Mouse (Mus musculus) hindbrain, embryonic 15.5 days (tissue): ENCODE results near the gene Itih3. TPM values are rescaled to one million over a fixed set of nuclear protein-coding genes. Genes with fewer than 3 reads are reported as not detected.

Experiments
- ATAC-seq: fragments of 200-750 bp; cut with Nextera tagmentation; 2 replicates; pipeline ENCODE4 v1.8.0; 2017; ENCODE audit warnings: low read depth, moderate number of reproducible peaks, moderate TSS enrichment; ENCODE audit not compliant: low FRiP score
- H3K27ac ChIP-seq: fragments of 300-500 bp; sonication (generic); replicated peaks from 2 replicates; pipeline ENCODE4 v1.5.1; 2015; ENCODE audit warnings: mild to moderate bottlenecking, inconsistent platforms
- H3K27me3 ChIP-seq: fragments of 300-500 bp; sonication (generic); 2 replicates; pipeline ENCODE4 v1.6.1; 2015; ENCODE audit warnings: control low read depth, inconsistent platforms
- H3K36me3 ChIP-seq: fragments of 300-500 bp; sonication (generic); 2 replicates; pipeline ENCODE4 v1.6.1; 2015; ENCODE audit warnings: control low read depth, inconsistent platforms
- H3K4me1 ChIP-seq: fragments of 300-500 bp; sonication (generic); replicated peaks from 2 replicates; pipeline ENCODE4 v1.6.1; 2015; ENCODE audit warnings: control low read depth, inconsistent platforms
- H3K4me2 ChIP-seq: fragments of 300-500 bp; sonication (generic); 2 replicates; pipeline ENCODE4 v1.6.1; 2015; ENCODE audit warnings: moderate library complexity, mild to moderate bottlenecking, inconsistent platforms
- H3K4me3 ChIP-seq: fragments of 300-500 bp; sonication (generic); 2 replicates; pipeline ENCODE4 v1.5.1; 2015; ENCODE audit warnings: mild to moderate bottlenecking, inconsistent platforms
- H3K9ac ChIP-seq: fragments of 300-500 bp; sonication (generic); 2 replicates; pipeline ENCODE4 v1.6.1; 2015; ENCODE audit warnings: inconsistent platforms
- H3K9me3 ChIP-seq: fragments of 300-500 bp; sonication (generic); 2 replicates; pipeline ENCODE4 v1.6.1; 2016; ENCODE audit warnings: control low read depth, inconsistent platforms
- WGBS: fragments of 180-500 bp; shearing (Covaris S2); methylation state at CpG from one replicate; pipeline ENCODE4 v1.1.7; 2015; 5-methylcytosine and 5-hydroxymethylcytosine counted together
- polyA plus RNA-seq: library from polyadenylated mRNA; unstranded; fragments of >200 nt; fragmentation: Nextera tagmentation; extraction: Ambion mirVana; gene quantifications from 2 replicates; pipeline ENCODE4 v1.2.1, GENCODE M21; 2015

Itih3 gene
- polyA plus RNA-seq, 1 experiment from 2014 or later: 2.7 TPM

DNA sequence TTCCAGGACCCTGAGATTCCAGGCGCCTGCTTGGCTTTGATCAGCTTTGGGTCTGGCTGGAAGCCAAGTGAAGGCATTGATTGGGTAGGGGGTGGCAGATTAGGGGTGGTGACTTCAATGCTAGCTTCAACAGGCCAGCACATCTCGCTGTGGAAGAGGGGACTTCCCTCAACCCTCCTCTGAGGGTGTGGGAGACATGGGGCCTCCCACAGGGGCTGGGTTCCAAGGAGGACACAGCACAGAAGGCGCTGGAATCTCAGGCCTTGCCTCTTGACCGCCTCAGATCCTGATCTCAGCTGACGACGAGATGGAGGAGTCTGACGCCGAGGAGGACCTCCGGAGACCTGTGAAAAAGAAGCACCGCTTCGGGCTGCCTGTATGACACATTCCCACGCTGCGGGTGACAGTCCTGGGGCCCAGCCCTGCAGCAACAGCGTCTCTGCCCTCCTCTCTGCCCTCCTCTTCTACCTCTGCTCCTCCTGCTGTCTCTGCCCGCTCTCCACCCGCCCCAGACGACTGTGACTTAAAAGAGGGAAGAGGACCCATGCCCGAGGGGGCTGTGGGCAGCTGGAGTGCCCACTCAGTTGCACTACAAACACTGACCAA is 49.4 kb downstream of the Itih3 start:
- ATAC-seq: no peak
- no peak overlapping the region for H3K4me2 ChIP-seq
- H3K27me3 ChIP-seq: no peaks in the 10 kb centered on the region
- H3K9me3 ChIP-seq: no peaks in the 10 kb centered on the region
- peaks cover 17% of the 10 kb centered on the region for H3K36me3 ChIP-seq
- no peaks in the 10 kb centered on the region for H3K4me1 ChIP-seq
- H3K27ac ChIP-seq: no peak overlapping the region
- 84% methylated on average over 18 of the region's 18 CpGs for WGBS
- H3K4me3 ChIP-seq: no peak overlapping the region
- no peak overlapping the region for H3K9ac ChIP-seq

DNA sequence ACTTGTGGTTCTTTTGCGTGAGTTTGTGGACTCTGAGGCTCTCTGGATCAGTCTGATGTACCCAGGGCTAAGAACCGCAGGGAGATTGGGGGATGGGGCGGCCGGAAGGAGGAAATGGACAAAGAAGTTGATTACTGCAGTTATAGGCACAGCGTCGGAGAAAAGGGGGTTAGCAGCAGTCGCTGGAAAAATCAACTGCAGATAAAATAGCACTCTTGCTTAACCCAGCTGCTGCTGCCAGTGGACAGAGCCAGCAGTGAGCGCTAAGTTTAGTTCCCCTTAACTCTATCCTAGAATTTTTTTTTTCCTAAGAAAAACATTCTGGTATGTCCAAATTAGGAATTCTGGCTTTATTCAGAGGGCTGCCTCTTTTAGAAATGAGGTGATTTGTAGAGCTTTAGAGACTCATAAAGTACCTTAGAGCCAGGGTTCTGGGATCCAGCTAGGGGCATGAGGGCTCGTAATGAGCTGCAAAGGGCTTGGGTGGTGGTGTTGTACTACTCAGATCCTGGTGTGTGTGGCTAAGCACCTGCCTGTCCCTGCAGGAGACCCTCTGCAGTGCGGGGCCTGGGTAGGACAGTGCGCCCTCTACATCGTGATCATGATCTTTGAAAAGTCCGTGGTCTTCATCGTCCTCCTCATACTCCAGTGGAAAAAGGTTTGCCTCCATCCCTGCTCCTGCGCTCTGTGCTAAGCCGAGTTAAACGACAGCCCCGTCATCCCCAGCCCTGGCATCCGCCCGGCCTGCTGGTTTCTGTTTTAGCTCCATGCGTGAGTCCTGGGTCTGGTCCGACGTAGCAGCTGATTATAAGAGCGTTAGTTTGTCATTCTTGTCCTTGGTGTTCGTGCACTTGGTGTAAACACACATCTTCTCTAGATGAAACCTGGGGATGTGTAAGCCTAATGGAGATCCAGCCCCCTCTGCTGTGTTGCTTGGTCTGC is 53.1 kb downstream of the Itih3 start:
- Histone ChIP-seq H3K4me1 (no peaks in the 10 kb centered on the region), H3K9ac (no peak overlapping the region), H3K27me3 (no peaks in the 10 kb centered on the region), H3K36me3 (peaks cover 30% of the 10 kb centered on the region), H3K27ac (no peak overlapping the region), H3K4me2 (no peak overlapping the region), H3K9me3 (no peaks in the 10 kb centered on the region), H3K4me3 (no peak overlapping the region)
- WGBS: 89% methylated on average over 25 of the region's 25 CpGs
- no peak for ATAC-seq

DNA sequence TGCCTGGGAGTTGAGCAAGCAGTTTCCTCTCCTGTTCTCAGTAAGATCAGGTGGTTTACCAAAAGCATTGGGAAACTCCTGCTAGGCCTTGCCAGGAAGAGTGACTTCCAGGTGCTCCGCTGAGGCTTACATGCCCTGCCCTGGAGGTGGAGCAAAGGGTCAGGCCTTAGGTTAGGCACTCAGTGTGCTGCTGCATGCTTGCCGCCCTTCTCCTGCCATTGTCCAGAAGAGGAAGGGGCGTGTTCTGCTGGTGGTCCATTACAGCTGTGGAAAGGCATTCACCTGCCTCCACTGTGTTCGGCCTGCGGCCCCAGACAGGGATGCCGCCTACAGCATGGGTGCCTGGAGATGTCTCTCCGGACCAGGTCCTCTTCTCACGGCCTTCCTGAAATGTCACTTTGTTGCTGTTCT is 54.2 kb downstream of the Itih3 start:
- no peak for ATAC-seq
- Histone ChIP-seq H3K9me3 (no peaks in the 10 kb centered on the region), H3K4me2 (no peak overlapping the region), H3K4me3 (no peak overlapping the region), H3K36me3 (peaks cover 31% of the 10 kb centered on the region), H3K27me3 (no peaks in the 10 kb centered on the region), H3K9ac (no peak overlapping the region), H3K27ac (no peak overlapping the region), H3K4me1 (no peaks in the 10 kb centered on the region)
- 88% methylated on average over 8 of the region's 8 CpGs for WGBS

DNA sequence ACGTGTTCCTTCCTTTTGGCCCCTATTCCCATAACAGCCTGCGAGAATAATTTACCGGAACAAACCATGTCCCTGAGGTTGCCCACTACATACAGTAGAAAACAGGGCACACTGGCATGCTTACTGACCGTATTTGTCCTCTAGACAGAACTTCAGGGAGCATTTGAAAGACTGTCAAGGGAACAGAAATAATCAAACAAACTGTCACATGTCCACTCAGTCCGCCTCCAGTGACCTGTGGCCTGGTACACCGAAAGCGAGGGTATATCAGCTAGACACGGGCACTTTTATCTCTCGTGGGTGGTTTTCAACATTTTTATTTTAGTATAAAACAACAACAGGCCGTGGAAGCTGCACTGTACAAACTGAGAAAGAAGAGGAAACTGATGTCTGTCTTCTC is 54.7 kb downstream of the Itih3 start:
- no peak for ATAC-seq
- no peak overlapping the region for H3K4me3 ChIP-seq
- no peak overlapping the region for H3K9ac ChIP-seq
- H3K27ac ChIP-seq: no peak overlapping the region
- H3K36me3 ChIP-seq: peaks cover 26% of the 10 kb centered on the region
- no peaks in the 10 kb centered on the region for H3K9me3 ChIP-seq
- H3K27me3 ChIP-seq: no peaks in the 10 kb centered on the region
- 93% methylated on average over 10 of the region's 10 CpGs for WGBS
- H3K4me1 ChIP-seq: no peaks in the 10 kb centered on the region
- no peak overlapping the region for H3K4me2 ChIP-seq

DNA sequence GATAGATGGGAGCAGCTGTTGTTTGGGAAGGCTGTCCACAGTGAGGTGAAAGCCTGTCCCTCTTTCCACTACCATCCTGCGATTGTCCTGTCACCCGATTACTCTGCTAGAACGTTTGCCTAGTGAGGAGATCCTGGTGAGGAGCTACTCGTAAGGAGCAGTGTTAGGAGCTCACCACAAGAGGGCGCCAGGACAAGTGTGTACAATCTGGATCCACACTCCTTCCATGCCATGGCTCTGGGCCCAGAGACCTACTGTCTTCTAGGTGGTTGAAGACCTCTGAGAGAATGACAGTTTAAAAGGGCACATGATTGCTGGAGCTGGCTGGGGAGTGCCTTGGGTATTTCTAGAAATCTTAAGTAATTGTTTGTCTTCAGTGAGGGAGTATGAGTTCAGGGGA is 56.5 kb downstream of the Itih3 start:
- H3K9me3 ChIP-seq: no peaks in the 10 kb centered on the region
- 34% methylated on average over 5 of the region's 5 CpGs for WGBS
- H3K4me3 ChIP-seq: no peak overlapping the region
- peaks cover 17% of the 10 kb centered on the region for H3K36me3 ChIP-seq
- no peak overlapping the region for H3K9ac ChIP-seq
- H3K27me3 ChIP-seq: no peaks in the 10 kb centered on the region
- no peak overlapping the region for H3K27ac ChIP-seq
- H3K4me1 ChIP-seq: no peaks in the 10 kb centered on the region
- no peak overlapping the region for H3K4me2 ChIP-seq
- ATAC-seq: 0 out of 2 replicates have a peak, but pooled peaks have one; percentile 34

DNA sequence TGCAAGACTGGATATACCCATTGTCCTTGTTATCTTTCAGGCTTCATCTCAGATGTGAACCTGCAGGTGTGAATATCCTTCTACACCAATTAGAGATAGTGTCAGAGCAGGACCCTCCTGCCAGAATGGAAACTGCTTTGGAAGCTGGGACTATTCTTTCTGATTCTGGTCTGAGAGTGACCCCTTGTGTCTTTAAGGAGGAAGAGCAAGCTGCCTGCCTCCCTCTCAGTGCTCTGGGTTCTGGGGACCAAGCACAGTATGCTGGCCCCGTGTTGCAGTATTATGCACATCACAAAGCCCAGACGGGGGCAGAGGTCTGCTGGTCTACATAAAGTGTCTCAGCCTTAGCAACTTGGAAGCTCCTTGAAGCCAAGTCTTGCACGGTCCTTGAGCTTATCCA is 58.2 kb downstream of the Itih3 start:
- no peak overlapping the region for H3K9ac ChIP-seq
- no peaks in the 10 kb centered on the region for H3K4me1 ChIP-seq
- no peak overlapping the region for H3K4me3 ChIP-seq
- 75% methylated on average over 3 of the region's 3 CpGs for WGBS
- H3K27me3 ChIP-seq: no peaks in the 10 kb centered on the region
- H3K27ac ChIP-seq: no peak overlapping the region
- H3K36me3 ChIP-seq: peaks cover 17% of the 10 kb centered on the region
- ATAC-seq: no peak
- no peaks in the 10 kb centered on the region for H3K9me3 ChIP-seq
- no peak overlapping the region for H3K4me2 ChIP-seq

DNA sequence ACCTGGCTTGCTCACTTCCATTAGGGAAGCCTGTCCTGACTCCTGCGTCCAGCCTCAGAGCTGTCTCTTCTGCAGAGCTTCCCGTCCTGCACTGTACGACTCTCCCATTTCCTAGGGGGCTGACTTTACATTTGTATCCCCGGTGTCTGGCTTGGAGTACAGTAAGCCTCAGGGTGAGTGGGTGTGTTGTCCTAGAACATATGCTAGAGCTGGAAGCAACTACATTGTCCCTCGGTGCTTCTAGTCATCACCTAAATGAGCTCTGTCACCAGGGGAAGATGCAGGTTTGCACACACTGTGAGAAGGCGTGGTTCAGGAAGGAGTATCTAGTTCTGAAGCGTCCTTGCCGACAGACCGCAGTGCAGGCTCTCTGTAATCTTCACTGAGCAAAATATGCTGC is 61.2 kb downstream of the Itih3 start:
- Histone ChIP-seq H3K4me3 (no peak overlapping the region), H3K27me3 (no peaks in the 10 kb centered on the region), H3K9me3 (no peaks in the 10 kb centered on the region), H3K36me3 (peaks cover 17% of the 10 kb centered on the region), H3K27ac (no peak overlapping the region), H3K9ac (no peak overlapping the region), H3K4me2 (no peak overlapping the region), H3K4me1 (no peaks in the 10 kb centered on the region)
- WGBS: 93% methylated on average over 9 of the region's 9 CpGs
- ATAC-seq: no peak

DNA sequence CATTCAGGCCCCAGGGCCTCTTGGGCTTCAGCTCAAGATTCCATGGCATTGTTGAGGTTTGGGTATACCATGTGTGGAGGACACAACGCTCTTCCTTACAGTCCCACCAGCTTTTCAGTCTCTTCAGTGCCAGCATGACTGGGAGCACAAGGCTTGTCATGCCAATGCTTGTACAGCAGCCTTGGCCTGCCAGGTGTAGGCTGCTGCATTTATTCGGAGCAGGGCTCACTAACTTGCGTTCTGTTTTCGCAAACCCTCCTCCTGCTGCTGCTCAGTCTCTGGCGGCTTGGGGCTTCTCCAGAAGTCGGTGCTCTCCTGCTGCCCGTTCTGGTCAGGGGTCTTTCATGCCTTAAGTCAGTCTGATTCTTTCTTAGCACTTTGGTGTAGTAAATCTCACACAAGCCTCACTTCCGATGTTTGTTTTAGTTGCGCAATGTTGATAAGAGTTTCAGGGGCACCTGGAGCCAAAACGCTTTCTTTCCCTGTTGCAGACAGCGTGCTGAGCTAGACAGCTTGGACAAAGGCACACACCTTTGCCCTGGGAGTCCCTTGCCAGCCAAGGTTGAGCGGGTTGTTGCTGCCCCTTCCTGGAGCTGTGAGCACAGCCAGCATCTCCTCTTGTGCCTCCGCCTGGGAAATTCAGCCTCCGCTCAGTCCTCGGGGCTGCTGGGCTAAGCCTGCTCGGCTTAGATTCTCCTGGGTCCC is 62.0 kb downstream of the Itih3 start:
- H3K4me2 ChIP-seq: no peak overlapping the region
- no peak for ATAC-seq
- no peaks in the 10 kb centered on the region for H3K4me1 ChIP-seq
- H3K27ac ChIP-seq: no peak overlapping the region
- peaks cover 14% of the 10 kb centered on the region for H3K36me3 ChIP-seq
- H3K4me3 ChIP-seq: no peak overlapping the region
- 78% methylated on average over 16 of the region's 16 CpGs for WGBS
- H3K9me3 ChIP-seq: no peaks in the 10 kb centered on the region
- no peak overlapping the region for H3K9ac ChIP-seq
- no peaks in the 10 kb centered on the region for H3K27me3 ChIP-seq

Other genes with a start within 250 kb of the Itih3 start
- gene Sfmbt1, start 208.9 kb downstream of the Itih3 start, polyA plus RNA-seq: 16.9 and 18.1 TPM in 2 replicates
- gene Tmem110, start 98.2 kb downstream of the Itih3 start, polyA plus RNA-seq: 19.8 and 20.4 TPM in 2 replicates
- gene Mustn1, start 44.6 kb downstream of the Itih3 start, polyA plus RNA-seq: 0.85 and 0.88 TPM in 2 replicates
- gene Itih4, start 37.3 kb downstream of the Itih3 start, polyA plus RNA-seq: not detected in 2 replicates
- gene Itih1, start 19.5 kb upstream of the Itih3 start, polyA plus RNA-seq: not detected in 2 replicates
- 16.2 and 19.6 TPM in 2 replicates for gene Nek4, start 27.6 kb upstream of the Itih3 start, polyA plus RNA-seq
- 60.4 and 61.2 TPM in 2 replicates for gene Glt8d1, start 77.6 kb upstream of the Itih3 start, polyA plus RNA-seq
- 323 and 340 TPM in 2 replicates for gene Spcs1, start 77.9 kb upstream of the Itih3 start, polyA plus RNA-seq
- 117 and 124 TPM in 2 replicates for gene Pbrm1, start 95.4 kb upstream of the Itih3 start, polyA plus RNA-seq
- gene Gnl3, start 95.4 kb upstream of the Itih3 start, polyA plus RNA-seq: 49.0 and 51.8 TPM in 2 replicates
- gene Smim4, start 205.2 kb upstream of the Itih3 start, polyA plus RNA-seq: 59.3 and 61.1 TPM in 2 replicates
- gene Nt5dc2, start 207.3 kb upstream of the Itih3 start, polyA plus RNA-seq: 269 and 270 TPM in 2 replicates
- gene Stab1, start 244.9 kb upstream of the Itih3 start, polyA plus RNA-seq: 20.9 and 22.4 TPM in 2 replicates